Mouse (Mus musculus) effector memory CD4-positive, alpha-beta T cell, adult 7 months (primary cell): ENCODE measurements around the gene Hist1h1a. TPM values are rescaled to one million over a fixed set of nuclear protein-coding genes. Genes with fewer than 3 reads are reported as not detected.

ENCODE experiments used
- polyA plus RNA-seq: library from polyadenylated mRNA; unstranded; fragments of 100-300 nt; shearing (Covaris generic); gene quantifications from one replicate; pipeline ENCODE4 v1.2.1, GENCODE M21; 2017

The Hist1h1a gene
- polyA plus RNA-seq: not detected

DNA sequence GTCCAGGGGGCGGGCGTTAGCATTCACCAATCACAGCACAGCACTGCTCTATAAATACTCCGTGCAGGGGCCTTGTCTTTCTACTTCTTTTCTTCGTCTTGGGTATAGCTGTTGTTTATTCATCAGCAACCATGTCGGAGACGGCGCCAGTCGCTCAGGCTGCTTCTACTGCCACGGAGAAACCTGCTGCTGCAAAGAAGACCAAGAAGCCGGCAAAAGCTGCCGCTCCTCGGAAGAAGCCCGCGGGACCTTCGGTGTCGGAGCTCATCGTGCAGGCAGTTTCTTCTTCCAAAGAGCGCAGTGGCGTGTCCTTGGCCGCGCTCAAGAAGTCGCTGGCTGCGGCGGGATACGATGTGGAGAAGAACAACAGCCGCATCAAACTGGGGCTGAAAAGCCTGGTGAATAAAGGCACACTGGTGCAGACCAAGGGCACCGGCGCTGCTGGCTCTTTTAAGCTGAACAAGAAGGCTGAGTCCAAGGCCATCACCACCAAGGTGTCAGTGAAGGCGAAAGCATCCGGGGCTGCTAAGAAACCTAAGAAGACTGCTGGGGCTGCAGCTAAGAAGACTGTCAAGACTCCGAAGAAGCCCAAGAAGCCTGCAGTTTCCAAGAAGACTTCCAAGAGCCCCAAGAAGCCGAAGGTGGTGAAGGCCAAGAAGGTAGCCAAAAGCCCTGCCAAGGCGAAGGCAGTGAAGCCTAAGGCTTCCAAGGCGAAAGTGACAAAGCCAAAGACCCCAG is at the start of gene Hist1h1a:
TSS of gene Hist1h1a (plus strand) at position 81 of the 738 bp plus-strand sequence.

DNA sequence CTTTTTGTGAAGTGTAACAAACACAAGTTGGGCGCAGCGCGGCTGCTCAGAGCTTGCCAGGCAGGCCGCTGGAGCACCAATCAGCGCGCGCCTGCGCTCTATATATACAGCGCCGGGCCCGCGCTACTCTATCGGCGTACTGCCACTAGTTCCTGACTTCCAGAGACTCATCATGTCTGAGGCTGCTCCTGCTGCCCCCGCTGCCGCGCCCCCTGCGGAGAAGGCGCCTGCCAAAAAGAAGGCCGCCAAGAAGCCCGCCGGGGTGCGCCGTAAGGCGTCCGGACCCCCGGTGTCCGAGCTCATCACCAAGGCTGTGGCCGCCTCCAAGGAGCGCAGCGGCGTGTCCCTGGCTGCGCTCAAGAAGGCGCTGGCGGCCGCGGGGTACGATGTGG is 24.8 kb upstream of the Hist1h1a start, which contains the start of gene Hist1h1c:
TSS of gene Hist1h1c (plus strand) at position 132 of the 392 bp plus-strand sequence.

DNA sequence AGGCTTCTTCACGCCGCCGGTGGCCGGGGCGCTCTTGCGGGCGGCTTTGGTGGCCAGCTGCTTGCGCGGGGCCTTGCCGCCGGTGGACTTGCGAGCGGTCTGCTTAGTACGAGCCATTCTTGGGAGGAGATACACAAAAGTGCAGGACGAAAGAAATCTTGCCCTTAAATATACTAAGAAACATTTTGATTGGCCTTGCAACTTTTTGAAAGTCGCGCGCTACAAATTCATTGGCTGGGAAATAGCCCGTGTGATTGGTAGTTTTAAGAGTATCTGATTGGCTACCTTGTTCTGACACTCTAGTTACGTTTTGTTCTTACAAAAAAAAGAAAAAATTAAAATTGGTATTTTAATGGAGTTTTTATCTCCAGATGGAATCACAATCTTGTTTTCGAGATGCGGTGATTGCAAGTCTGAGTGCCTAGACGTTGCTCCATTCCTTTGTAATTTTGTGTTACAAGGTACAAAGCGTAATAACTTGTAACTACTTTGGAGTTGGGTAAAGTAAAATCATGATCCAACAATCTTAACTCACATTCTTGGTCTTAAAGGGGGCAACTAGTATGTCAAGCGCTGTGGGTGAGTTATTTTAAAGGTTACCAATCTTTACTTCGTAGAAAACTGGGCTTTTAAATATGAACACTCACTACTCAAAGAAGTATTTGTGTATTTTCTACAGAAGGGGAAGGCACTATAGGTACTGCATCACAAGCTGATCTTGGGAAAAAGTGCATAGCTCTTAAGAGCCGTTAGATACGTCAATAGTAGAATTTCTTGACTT is 17.9 kb upstream of the Hist1h1a start, which contains the start of gene Hist1h3c:
TSS of gene Hist1h3c (minus strand) at position 222 of the 781 bp plus-strand sequence.

DNA sequence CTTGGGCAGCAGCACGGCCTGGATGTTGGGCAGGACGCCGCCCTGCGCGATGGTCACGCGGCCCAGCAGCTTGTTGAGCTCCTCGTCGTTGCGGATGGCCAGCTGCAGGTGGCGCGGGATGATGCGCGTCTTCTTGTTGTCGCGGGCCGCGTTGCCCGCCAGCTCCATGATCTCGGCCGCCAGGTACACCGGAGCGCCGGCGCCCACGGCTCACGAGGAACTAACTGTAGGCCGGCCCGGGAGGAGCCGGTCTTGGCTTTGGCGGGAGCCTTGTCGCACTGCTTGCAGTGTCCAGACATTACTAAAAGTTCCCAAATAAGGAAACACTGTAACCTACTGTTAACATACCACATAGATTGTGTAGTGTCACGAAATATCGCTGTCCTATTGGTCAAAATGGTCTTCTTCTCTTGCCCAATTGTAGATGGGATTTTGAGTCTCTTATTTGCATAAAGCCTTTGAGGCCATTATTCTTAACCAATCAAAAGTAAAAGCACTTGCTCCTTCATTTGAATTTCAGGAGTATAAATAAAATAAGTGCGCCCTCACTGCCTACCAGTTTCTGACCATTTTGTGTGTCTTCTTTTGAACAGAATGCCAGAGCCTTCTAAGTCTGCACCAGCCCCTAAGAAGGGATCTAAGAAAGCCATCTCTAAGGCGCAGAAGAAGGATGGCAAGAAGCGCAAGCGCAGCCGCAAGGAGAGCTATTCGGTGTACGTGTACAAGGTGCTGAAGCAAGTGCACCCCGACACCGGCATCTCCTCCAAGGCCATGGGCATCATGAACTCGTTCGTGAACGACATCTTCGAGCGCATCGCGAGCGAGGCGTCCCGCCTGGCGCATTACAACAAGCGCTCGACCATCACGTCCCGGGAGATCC is 17.0 kb upstream of the Hist1h1a start, which contains the start of gene Hist1h2bb:
TSS of gene Hist1h2bb (plus strand) at position 534 of the 880 bp plus-strand sequence.

DNA sequence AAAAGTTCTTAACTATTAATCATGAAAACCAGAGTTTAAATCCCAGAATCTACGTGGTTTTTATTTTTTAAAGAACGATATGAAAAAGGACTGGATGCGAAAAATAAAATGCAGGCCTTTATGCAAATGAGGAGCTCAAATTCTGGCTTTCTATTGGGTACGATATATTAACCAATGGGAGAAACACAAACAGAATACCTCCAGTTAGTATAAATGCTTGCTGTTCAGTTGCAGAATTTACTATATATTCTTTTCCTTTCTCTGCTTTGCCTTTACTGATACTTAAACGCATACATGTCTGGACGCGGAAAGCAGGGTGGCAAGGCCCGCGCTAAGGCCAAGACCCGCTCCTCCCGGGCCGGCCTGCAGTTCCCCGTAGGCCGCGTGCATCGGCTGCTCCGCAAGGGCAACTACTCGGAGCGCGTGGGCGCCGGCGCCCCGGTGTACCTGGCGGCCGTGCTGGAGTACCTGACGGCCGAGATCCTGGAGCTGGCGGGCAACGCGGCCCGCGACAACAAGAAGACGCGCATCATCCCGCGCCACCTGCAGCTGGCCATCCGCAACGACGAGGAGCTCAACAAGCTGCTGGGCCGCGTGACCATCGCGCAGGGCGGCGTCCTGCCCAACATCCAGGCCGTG is 12.5 kb upstream of the Hist1h1a start, which contains the start of gene Hist1h2ab:
TSS of gene Hist1h2ab (plus strand) at position 288 of the 639 bp plus-strand sequence.

DNA sequence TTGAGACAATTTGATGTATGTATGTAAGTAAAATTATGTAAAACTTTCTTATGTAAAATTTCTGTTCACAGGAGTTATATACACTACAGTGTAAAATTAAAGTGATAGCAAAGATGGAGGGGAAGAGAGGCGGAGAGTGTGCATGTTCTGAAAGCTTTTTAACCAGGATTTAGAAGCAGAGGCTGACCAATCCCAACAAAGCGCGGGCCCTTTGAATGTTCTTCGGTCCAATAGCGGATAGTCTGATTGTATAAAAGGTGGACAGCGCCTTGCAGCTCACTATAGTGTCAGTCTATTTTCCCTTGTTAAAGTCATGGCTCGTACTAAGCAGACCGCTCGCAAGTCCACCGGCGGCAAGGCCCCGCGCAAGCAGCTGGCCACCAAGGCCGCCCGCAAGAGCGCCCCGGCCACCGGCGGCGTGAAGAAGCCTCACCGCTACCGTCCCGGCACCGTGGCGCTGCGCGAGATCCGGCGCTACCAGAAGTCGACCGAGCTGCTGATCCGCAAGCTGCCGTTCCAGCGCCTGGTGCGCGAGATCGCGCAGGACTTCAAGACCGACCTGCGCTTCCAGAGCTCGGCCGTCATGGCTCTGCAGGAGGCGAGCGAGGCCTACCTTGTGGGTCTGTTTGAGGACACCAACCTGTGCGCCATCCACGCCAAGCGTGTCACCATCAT is 11.3 kb upstream of the Hist1h1a start, which contains the start of gene Hist1h3b:
TSS of gene Hist1h3b (plus strand) at position 201 of the 675 bp plus-strand sequence.

DNA sequence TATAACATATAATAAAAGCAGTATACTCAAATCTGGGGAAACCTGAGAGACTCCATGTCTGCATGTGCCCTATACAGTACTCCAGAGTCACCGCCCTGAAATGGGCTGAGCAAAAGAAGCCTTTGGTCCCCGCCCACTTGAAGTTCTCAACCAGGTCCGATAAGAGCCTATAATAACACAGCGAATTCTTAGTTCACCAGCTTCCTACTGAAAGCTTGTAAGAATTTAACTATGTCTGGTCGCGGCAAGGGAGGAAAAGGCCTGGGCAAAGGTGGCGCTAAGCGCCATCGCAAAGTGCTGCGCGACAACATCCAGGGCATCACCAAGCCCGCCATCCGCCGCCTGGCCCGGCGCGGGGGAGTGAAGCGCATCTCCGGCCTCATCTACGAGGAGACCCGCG is 6.7 kb upstream of the Hist1h1a start, which contains the start of gene Hist1h4b:
TSS of gene Hist1h4b (plus strand) at position 224 of the 400 bp plus-strand sequence.

DNA sequence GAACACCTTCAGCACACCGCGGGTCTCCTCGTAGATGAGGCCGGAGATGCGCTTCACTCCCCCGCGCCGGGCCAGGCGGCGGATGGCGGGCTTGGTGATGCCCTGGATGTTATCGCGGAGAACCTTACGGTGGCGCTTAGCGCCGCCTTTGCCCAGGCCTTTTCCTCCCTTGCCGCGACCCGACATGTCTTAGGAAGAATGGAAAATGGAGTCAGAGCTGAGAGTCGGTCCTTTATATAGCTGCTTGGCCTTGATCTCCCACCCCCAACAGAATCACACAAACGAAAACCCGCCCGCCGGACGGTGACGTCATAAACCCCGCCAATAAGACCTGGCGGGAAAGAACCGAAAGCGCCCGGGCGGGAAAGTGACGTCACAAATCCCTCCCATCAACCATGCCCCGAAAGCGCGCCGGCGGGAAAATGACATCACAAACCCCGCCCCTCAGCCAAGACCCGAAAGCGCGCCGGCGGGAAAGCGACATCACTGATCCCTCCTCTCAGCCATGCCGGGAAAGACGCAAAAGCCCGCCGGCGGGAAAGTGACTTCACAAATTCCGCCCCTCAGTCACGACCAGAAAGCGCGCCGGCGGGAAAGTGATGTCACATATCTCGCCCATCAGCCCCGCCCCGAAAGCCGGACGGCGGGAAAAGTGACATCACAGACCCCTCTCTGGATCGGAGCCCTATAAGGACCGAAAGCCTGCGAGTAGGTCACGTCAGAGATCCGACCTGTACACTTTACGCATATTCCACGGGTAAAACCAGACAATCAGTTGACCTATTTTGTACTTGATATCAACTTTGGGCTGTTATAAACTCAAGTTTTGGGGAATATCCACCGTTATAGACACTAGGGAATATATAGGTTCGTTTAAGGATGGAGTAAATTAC is 2.2 kb upstream of the Hist1h1a start, which contains the start of gene Hist1h4a:
TSS of gene Hist1h4a (minus strand) at position 259 of the 893 bp plus-strand sequence.

DNA sequence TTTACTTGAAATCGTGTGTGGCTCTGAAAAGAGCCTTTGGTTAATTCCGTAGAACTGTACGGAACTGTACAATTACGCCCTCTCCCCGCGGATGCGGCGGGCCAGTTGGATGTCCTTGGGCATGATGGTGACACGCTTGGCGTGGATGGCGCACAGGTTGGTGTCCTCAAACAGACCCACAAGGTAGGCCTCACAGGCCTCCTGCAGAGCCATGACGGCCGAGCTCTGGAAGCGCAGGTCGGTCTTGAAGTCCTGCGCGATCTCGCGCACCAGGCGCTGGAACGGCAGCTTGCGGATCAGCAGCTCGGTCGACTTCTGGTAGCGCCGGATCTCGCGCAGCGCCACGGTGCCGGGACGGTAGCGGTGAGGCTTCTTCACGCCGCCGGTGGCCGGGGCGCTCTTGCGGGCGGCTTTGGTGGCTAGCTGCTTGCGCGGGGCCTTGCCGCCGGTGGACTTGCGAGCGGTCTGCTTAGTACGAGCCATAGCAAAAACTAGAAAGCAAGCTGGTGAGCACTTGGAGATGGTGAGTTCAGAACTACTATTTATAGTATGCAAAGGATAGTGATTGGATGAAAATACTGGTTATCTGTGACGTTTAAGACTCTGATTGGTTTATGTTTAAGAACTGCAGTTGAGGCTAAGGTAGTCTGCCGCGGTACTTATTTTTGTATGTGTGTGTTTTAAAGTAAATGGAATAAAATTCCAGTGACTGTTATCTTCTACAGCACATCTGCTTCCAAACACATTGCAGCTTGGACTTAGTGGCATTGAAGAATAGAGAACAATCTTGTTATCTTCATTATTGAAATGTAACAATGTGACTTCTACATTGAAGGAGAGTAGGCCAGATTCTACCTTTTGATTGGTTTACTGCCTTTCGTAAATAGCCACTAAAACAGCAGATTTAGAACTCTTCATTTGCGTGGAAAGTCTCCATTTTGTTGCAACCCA is 1.3 kb upstream of the Hist1h1a start, which contains the start of gene Hist1h3a:
TSS of gene Hist1h3a (minus strand) at position 516 of the 951 bp plus-strand sequence.

DNA sequence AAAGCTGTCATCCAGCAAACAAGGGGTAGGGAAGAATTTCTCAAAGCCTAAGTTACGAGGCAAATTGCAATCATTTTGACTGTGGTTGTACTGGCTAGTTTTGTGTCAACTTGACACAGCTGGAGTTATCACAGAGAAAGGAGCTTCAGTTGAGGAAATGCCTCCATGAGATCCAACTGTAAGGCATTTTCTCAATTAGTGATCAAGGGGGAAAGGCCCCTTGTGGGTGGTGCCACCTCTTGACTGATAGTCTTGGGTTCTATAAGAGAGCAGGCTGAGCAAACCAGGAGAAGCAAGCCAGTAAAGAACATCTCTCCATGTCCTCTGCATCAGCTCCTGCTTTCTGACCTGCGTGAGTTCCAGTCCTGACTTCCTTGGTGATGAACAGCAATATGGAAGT is 6.1 kb downstream of the Hist1h1a start, which contains the start of gene Trim38:
TSS of gene Trim38 (plus strand) at position 301 of the 400 bp plus-strand sequence.

DNA sequence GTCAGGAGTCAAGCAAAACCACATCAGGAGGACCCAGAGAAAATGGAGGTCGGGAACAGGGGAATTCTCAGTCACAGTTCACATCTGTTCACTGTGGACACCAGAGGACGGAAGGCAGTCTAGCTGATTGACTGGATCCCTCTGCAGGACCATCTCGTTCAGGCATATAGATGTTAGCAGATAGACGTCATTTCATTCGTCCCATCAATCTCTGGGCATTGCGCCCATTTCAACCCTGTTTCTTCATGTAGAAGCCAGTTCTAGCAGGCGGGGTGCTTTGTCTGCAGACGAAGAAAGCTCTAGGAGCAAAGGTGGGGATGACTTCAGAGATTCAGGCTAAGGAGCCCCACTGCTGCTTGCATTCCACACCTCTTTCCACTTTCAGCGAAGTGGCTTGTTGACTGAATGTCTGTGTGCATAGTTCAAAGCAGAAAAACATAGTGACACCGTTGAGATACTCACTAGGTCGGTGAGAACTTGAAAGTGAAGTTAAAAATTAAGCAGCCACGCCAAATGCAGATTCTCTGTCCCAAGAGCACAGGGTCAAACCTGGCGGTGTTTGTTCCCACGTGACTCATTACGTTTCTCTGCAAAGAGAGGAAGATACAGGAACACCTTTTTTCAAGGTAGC is 43.1 kb downstream of the Hist1h1a start, which contains the start of gene Slc17a2:
TSS of gene Slc17a2 (plus strand) at position 572 of the 631 bp plus-strand sequence.

Other genes with a start within 250 kb of the Hist1h1a start
- 1.2 TPM for gene Hist1h4h, start 232.6 kb upstream of the Hist1h1a start, polyA plus RNA-seq
- gene Hist1h2af, start 229.8 kb upstream of the Hist1h1a start, polyA plus RNA-seq: not detected
- not detected for gene Hist1h3g, start 228.2 kb upstream of the Hist1h1a start, polyA plus RNA-seq
- 0.85 TPM for gene Hist1h2bh, start 220.3 kb upstream of the Hist1h1a start, polyA plus RNA-seq
- gene Hist1h3f, start 219.6 kb upstream of the Hist1h1a start, polyA plus RNA-seq: 0.99 TPM
- gene Hist1h4f, start 212.0 kb upstream of the Hist1h1a start, polyA plus RNA-seq: not detected
- 0.15 TPM for gene Hist1h1d, start 210.4 kb upstream of the Hist1h1a start, polyA plus RNA-seq
- 0.98 TPM for gene Hist1h3e, start 201.3 kb upstream of the Hist1h1a start, polyA plus RNA-seq
- gene Hist1h2ae, start 192.4 kb upstream of the Hist1h1a start, polyA plus RNA-seq: 1.8 TPM
- not detected for gene Hist1h2bg, start 192.3 kb upstream of the Hist1h1a start, polyA plus RNA-seq
- not detected for gene Hist1h2bf, start 189.5 kb upstream of the Hist1h1a start, polyA plus RNA-seq
- not detected for gene Hist1h2ad, start 189.3 kb upstream of the Hist1h1a start, polyA plus RNA-seq
- gene Hist1h3d, start 187.9 kb upstream of the Hist1h1a start, polyA plus RNA-seq: not detected
- 15.2 TPM for gene Hist1h4d, start 182.1 kb upstream of the Hist1h1a start, polyA plus RNA-seq
- 0.89 TPM for gene Hist1h2be, start 142.5 kb upstream of the Hist1h1a start, polyA plus RNA-seq
- 4.5 TPM for gene Hist1h1e, start 141.1 kb upstream of the Hist1h1a start, polyA plus RNA-seq
- gene Hist1h2ac, start 79.7 kb upstream of the Hist1h1a start, polyA plus RNA-seq: not detected
- 12.6 TPM for gene Hist1h2bc, start 79.5 kb upstream of the Hist1h1a start, polyA plus RNA-seq
- not detected for gene Hist1h1t, start 67.9 kb upstream of the Hist1h1a start, polyA plus RNA-seq
- 3.6 TPM for gene Hist1h4c, start 65.2 kb upstream of the Hist1h1a start, polyA plus RNA-seq
- gene Hfe, start 52.8 kb upstream of the Hist1h1a start, polyA plus RNA-seq: not detected
- 38.7 TPM for gene Hist1h1c, start 24.9 kb upstream of the Hist1h1a start, polyA plus RNA-seq
- gene Hist1h3c, start 18.1 kb upstream of the Hist1h1a start, polyA plus RNA-seq: not detected
- gene Hist1h2bb, start 16.9 kb upstream of the Hist1h1a start, polyA plus RNA-seq: not detected
- not detected for gene Hist1h2ab, start 12.5 kb upstream of the Hist1h1a start, polyA plus RNA-seq
- gene Hist1h3b, start 11.4 kb upstream of the Hist1h1a start, polyA plus RNA-seq: not detected
- gene Hist1h4b, start 6.7 kb upstream of the Hist1h1a start, polyA plus RNA-seq: 6.7 TPM
- 1.1 TPM for gene Hist1h4a, start 2.4 kb upstream of the Hist1h1a start, polyA plus RNA-seq
- 3.4 TPM for gene Hist1h3a, start 1.3 kb upstream of the Hist1h1a start, polyA plus RNA-seq
- gene Trim38, start 6.2 kb downstream of the Hist1h1a start, polyA plus RNA-seq: not detected
- gene Slc17a2, start 43.3 kb downstream of the Hist1h1a start, polyA plus RNA-seq: not detected
- not detected for gene Slc17a3, start 75.8 kb downstream of the Hist1h1a start, polyA plus RNA-seq
- gene Slc17a1, start 104.1 kb downstream of the Hist1h1a start, polyA plus RNA-seq: 0.73 TPM
- 0.15 TPM for gene Slc17a4, start 151.3 kb downstream of the Hist1h1a start, polyA plus RNA-seq
- gene Hist1h2ba, start 170.5 kb downstream of the Hist1h1a start, polyA plus RNA-seq: not detected
- not detected for gene Hist1h2aa, start 170.8 kb downstream of the Hist1h1a start, polyA plus RNA-seq
- gene Scgn, start 227.5 kb downstream of the Hist1h1a start, polyA plus RNA-seq: not detected